Mouse (Mus musculus): ENCODE results near the gene Polr3b. TPM values are rescaled to one million over a fixed set of nuclear protein-coding genes. Genes with fewer than 3 reads are reported as not detected.

Polr3b gene
- total and polyA plus RNA-seq, 2 experiments from 2014 or later = 4.8 to 7.7 TPM

DNA sequence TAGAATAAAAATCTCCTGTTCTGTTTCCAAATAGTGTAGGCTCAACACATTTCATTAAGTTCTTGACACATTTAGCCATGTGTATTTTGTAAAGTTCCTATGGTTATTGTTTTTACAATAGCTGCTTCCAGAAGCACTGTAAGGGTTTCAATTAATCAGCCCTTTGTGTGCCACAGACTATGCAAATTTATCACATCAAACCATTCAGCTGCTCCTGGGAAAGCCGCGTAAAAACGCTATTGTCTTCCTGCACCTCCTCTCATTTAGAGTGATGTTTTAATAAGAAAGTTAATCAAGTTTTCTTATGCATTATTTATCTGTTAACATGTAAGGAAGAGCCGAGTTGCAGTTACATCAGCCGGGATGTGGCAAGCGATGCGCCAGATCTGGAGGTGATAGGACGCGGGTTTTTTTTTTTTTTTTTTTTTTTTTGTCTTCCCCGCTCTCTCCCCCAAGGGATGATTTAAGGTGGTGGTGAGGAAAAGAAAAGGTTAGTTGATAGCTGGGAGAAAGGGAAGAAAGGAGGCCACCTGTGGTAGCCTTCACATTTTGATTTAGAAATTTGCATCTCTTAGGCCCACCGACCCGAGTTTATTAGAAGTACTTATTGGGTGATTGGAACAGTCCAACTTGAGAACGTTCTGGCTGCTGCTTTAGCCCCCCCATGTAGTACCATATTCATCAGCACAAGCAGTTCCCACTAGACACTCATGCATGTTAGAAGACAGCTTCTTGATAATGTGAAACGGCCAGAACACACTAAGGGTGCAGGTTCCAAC lies 85.8 kb downstream of the Polr3b start:
- TF ChIP-seq EP300 (IDR thresholded peaks at IDR 0.05; ENCODE audit: low read depth) (no peak), CTCF (IDR thresholded peaks at IDR 0.05; ENCODE audit: low read depth) (no peak)
- H3K9me3 ChIP-seq (replicated peaks; ENCODE audit: control insufficient read depth, low read length) = no peaks in the 10 kb centered on the region
- H3K4me3 ChIP-seq (ENCODE audit: low read depth, low read length) = no peak overlapping the region
- H3K4me2 ChIP-seq (ENCODE audit: low read depth, low read length) = no peak overlapping the region
- H3K36me3 ChIP-seq (replicated peaks; ENCODE audit: control insufficient read depth, insufficient read depth, low read length) = peaks cover 3% of the 10 kb centered on the region; the same call in 1 of the 2 replicates
- 66% methylated on average over 14 of the region's 14 CpGs for WGBS
- no peaks in the 10 kb centered on the region for H3K27me3 ChIP-seq (ENCODE audit: control insufficient read depth, insufficient read depth, low read length)
- H3K4me1 ChIP-seq (ENCODE audit: control insufficient read depth, insufficient read depth) = 0 out of 2 replicates have a peak, but pooled peaks cover 8% of the 10 kb centered on the region
- DNase-seq (ENCODE audit: low spot score) (no peak), ATAC-seq (ENCODE audit: insufficient read depth, low read depth) (no peak)
- no peak overlapping the region for H3K9ac ChIP-seq (replicated peaks; ENCODE audit: low read depth, low read length)
- 0 out of 2 replicates have a peak overlapping the region, but pooled peaks have one; percentile 30 for H3K27ac ChIP-seq (ENCODE audit: low read depth)

DNA sequence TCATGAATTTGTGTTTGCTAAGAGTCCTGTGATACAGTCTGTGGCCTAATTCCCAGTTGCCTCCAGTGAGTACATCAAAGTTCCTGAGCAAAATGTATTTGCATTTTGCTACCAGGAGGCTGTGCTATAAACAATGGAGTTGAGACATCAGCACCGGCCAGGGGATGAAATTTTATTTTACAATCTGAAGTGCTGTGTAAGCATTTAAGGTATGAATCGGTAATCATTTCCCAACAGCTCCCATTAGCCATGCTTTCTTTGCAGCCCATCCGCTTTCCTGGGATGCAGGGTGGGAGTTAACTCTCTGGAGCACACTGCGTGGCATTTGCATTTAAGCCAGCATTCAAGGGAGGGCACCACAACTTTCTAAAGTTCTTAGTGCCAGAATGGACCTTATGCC lies 88.1 kb downstream of the Polr3b start:
- no peak for TF ChIP-seq EP300 (IDR thresholded peaks at IDR 0.05; ENCODE audit: low read depth)
- TF ChIP-seq CTCF (IDR thresholded peaks at IDR 0.05; ENCODE audit: low read depth) = peak; percentile 43
- peaks cover 14% of the 10 kb centered on the region; the same call in 1 of the 2 replicates for H3K36me3 ChIP-seq (replicated peaks; ENCODE audit: control insufficient read depth, insufficient read depth, low read length)
- DNase-seq (ENCODE audit: low spot score) (no peak), ATAC-seq (ENCODE audit: insufficient read depth, low read depth) (no peak)
- H3K4me3 ChIP-seq (ENCODE audit: low read depth, low read length) = no peak overlapping the region
- H3K4me2 ChIP-seq (ENCODE audit: low read depth, low read length) = no peak overlapping the region
- H3K27ac ChIP-seq (ENCODE audit: low read depth) = no peak overlapping the region
- 62% methylated on average over 4 of the region's 4 CpGs for WGBS
- H3K4me1 ChIP-seq (ENCODE audit: control insufficient read depth, insufficient read depth) = 0 out of 2 replicates have a peak, but pooled peaks cover 8% of the 10 kb centered on the region
- H3K9me3 ChIP-seq (replicated peaks; ENCODE audit: control insufficient read depth, low read length) = no peaks in the 10 kb centered on the region
- H3K27me3 ChIP-seq (ENCODE audit: control insufficient read depth, insufficient read depth, low read length) = no peaks in the 10 kb centered on the region
- no peak overlapping the region for H3K9ac ChIP-seq (replicated peaks; ENCODE audit: low read depth, low read length)

DNA sequence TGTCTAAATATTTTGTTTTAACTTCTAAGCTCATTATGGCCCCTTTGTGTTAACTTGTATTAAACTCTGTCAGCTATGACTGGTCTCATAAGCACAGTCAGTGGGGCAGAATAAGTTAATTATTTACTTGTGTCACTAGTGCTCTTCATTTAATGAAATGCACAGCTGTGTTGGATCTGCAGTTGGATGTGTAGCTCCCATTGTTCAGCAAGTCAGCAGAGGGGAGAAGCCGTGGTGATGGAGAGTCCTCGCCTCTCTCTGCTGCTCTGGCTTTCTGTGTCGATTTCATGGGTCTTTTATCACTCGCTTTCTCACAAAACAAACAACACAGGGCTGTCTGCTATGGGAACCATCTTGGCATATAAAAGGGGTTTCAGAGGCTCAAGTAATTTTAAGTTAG lies 88.7 kb downstream of the Polr3b start:
- no peak overlapping the region for H3K4me3 ChIP-seq (ENCODE audit: low read depth, low read length)
- no peak overlapping the region for H3K9ac ChIP-seq (replicated peaks; ENCODE audit: low read depth, low read length)
- 71% methylated on average over 4 of the region's 4 CpGs for WGBS
- H3K9me3 ChIP-seq (replicated peaks; ENCODE audit: control insufficient read depth, low read length) = no peaks in the 10 kb centered on the region
- H3K4me2 ChIP-seq (ENCODE audit: low read depth, low read length) = no peak overlapping the region
- no peak for ATAC-seq (ENCODE audit: insufficient read depth, low read depth)
- no peaks in the 10 kb centered on the region for H3K27me3 ChIP-seq (ENCODE audit: control insufficient read depth, insufficient read depth, low read length)
- no peak for DNase-seq (ENCODE audit: low spot score)
- H3K4me1 ChIP-seq (ENCODE audit: control insufficient read depth, insufficient read depth) = 0 out of 2 replicates have a peak, but pooled peaks cover 8% of the 10 kb centered on the region
- TF ChIP-seq CTCF (IDR thresholded peaks at IDR 0.05; ENCODE audit: low read depth) (no peak), EP300 (IDR thresholded peaks at IDR 0.05; ENCODE audit: low read depth) (no peak)
- peaks cover 21% of the 10 kb centered on the region; the same call in 1 of the 2 replicates for H3K36me3 ChIP-seq (replicated peaks; ENCODE audit: control insufficient read depth, insufficient read depth, low read length)
- no peak overlapping the region for H3K27ac ChIP-seq (ENCODE audit: low read depth)

- TF ChIP-seq EP300 (IDR thresholded peaks at IDR 0.05; ENCODE audit: low read depth) (no peak), CTCF (IDR thresholded peaks at IDR 0.05; ENCODE audit: low read depth) (no peak)
- DNase-seq (ENCODE audit: low spot score) (no peak), ATAC-seq (ENCODE audit: insufficient read depth, low read depth) (no peak)
- Histone ChIP-seq H3K27me3 (ENCODE audit: control insufficient read depth, insufficient read depth, low read length) (no peaks in the 10 kb centered on the region), H3K4me2 (ENCODE audit: low read depth, low read length) (no peak overlapping the region), H3K4me3 (ENCODE audit: low read depth, low read length) (no peak overlapping the region), H3K9me3 (replicated peaks; ENCODE audit: control insufficient read depth, low read length) (no peaks in the 10 kb centered on the region), H3K4me1 (ENCODE audit: control insufficient read depth, insufficient read depth) (0 out of 2 replicates have a peak, but pooled peaks cover 8% of the 10 kb centered on the region), H3K9ac (replicated peaks; ENCODE audit: low read depth, low read length) (no peak overlapping the region), H3K27ac (ENCODE audit: low read depth) (no peak overlapping the region), H3K36me3 (replicated peaks; ENCODE audit: control insufficient read depth, insufficient read depth, low read length) (peaks cover 25% of the 10 kb centered on the region; the same call in 1 of the 2 replicates)
- WGBS = 82% methylated on average over 8 of the region's 8 CpGs
These were observed 89.4 kb downstream of the Polr3b start for GRCm38 (mm10) chr10:84711479-84711878.

DNA sequence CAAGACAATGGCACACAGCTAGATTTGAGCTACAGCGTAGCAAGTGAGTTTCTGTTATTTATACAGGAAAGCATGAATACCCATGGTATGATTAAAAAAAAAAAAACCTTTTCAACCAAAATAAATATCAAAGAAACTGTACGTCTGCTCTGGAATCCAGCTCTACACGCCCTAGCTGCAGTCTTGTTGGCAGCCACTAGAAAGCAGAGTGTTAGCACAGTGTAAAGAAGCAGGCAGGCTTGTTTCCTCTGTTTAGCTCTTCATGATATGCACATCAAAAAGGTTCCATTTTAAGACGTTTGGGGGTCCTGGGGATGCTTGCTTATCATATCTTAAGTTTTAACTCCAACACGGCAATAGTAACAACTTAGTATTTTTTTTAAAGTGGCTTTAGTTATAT lies 89.8 kb downstream of the Polr3b start:
- WGBS = 53% methylated on average over 5 of the region's 5 CpGs
- DNase-seq (ENCODE audit: low spot score) (no peak), ATAC-seq (ENCODE audit: insufficient read depth, low read depth) (no peak)
- Histone ChIP-seq H3K4me1 (ENCODE audit: control insufficient read depth, insufficient read depth) (0 out of 2 replicates have a peak, but pooled peaks cover 8% of the 10 kb centered on the region), H3K4me2 (ENCODE audit: low read depth, low read length) (no peak overlapping the region), H3K27me3 (ENCODE audit: control insufficient read depth, insufficient read depth, low read length) (no peaks in the 10 kb centered on the region), H3K9ac (replicated peaks; ENCODE audit: low read depth, low read length) (no peak overlapping the region), H3K9me3 (replicated peaks; ENCODE audit: control insufficient read depth, low read length) (no peaks in the 10 kb centered on the region), H3K27ac (ENCODE audit: low read depth) (no peak overlapping the region), H3K36me3 (replicated peaks; ENCODE audit: control insufficient read depth, insufficient read depth, low read length) (peaks cover 25% of the 10 kb centered on the region; the same call in 1 of the 2 replicates), H3K4me3 (ENCODE audit: low read depth, low read length) (no peak overlapping the region)
- no peak for TF ChIP-seq EP300 (IDR thresholded peaks at IDR 0.05; ENCODE audit: low read depth)
- TF ChIP-seq CTCF (IDR thresholded peaks at IDR 0.05; ENCODE audit: low read depth) = 0 out of 2 replicates have a peak, but pooled peaks have one; percentile 27

All from heart, postnatal 0 days (tissue).